Mouse (Mus musculus) testis, postnatal 10 days (tissue): ENCODE measurements at regions not wholly inside any gene's neighbourhood (a gene's known extent, or its start where the extent isn't known, plus 50 kb on each side); places are given as distances from the start of the nearest gene placed in this dataset.

ENCODE experiments used
- DNase-seq: peaks from one replicate; pipeline ENCODE4 v3.0.0; 2021; ENCODE audit warnings: low spot score

GRCm38 (mm10) chr8:93689832-93690471 is 119.8 kb upstream of the Gnao1 start:
- no peak for DNase-seq

GRCm38 (mm10) chr8:93691375-93691774 is 118.4 kb upstream of the Gnao1 start:
- no peak for DNase-seq

- DNase-seq = no peak
Measured at GRCm38 (mm10) chr8:93691826-93692225, 117.9 kb upstream of the Gnao1 start.

GRCm38 (mm10) chr8:93697206-93697605 is 112.6 kb upstream of the Gnao1 start:
- no peak for DNase-seq

- DNase-seq = no peak
Measured at GRCm38 (mm10) chr8:93698508-93698907, 111.3 kb upstream of the Gnao1 start.

DNA sequence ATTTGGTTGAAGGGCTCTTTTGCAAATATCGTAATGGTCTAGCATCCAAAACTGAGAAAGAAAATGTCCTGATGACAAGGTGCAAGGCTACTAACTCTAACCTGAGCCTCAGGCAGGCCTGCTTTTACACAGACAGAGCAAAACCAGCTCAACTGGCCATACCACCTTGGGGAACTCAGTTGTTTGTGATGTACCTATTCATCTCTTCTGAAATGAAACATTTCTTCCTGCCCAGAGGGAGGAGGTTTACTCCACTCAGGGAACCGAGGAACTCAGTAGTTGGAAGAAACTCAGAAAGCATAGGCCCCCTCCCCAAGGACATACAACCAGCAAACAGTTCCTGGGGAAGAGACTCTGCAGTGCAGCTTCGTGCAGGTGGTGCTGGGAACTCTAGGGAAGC is 108.4 kb upstream of the Gnao1 start:
- no peak for DNase-seq

DNA sequence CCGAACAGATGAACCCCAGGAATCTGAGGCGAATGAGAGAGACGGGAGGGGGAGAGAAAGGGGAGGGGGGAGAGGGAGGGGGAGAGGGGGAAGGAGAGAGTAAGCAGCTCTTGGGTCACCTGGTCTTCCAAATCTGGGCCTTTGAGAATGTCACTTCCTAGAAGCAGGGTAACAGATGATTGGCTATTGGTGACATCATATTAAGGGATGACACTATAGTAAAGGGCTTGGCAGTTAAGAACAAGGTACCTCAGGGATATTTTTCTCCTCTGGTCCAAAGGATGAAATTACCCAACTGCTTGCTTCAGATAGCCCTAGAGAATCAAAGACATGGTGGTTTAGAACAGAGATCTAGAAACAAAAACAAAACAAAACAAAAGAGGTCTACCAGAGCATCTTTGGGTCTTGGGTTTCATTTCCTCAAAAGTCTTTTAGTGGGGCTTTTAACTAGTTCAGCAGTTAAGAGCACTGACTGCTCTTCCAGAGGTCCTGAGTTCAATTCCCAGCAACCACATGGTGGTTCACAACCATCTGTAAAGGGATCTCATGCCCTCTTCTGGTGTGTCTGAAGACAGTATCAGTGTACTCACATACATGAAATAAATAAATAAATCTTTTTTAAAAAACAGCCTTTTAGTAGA is 97.6 kb upstream of the Gnao1 start:
- no peak for DNase-seq

GRCm38 (mm10) chr8:93713221-93713620 is 96.5 kb upstream of the Gnao1 start:
- no peak for DNase-seq

DNA sequence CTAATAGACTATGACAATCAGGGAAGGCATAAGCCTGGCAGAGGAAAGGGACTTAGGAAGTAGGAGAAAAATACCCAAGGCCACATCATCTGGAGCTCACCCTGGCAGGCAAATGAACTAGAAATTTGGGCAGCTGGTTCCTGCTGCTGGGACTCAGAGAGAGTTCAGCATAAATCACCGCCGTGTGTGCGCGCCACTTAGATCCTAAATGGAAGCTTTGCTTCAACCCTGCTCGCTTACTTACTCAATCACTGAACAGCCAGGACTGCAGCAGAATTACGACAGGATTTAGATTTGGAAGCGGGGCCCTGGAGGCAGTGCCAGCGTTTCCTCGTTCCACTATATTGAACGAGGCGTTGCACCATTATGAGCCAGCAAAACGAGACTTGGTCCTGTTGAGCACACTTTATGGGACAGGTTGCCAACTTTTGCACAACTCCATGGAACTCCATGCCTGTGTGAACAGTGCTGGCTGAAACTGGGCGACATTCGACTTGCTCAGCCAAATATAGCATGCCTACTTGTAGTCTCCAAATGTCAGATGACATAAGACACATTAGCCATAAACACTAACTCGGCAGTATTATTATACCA is 84.8 kb upstream of the Gnao1 start:
- no peak for DNase-seq

DNA sequence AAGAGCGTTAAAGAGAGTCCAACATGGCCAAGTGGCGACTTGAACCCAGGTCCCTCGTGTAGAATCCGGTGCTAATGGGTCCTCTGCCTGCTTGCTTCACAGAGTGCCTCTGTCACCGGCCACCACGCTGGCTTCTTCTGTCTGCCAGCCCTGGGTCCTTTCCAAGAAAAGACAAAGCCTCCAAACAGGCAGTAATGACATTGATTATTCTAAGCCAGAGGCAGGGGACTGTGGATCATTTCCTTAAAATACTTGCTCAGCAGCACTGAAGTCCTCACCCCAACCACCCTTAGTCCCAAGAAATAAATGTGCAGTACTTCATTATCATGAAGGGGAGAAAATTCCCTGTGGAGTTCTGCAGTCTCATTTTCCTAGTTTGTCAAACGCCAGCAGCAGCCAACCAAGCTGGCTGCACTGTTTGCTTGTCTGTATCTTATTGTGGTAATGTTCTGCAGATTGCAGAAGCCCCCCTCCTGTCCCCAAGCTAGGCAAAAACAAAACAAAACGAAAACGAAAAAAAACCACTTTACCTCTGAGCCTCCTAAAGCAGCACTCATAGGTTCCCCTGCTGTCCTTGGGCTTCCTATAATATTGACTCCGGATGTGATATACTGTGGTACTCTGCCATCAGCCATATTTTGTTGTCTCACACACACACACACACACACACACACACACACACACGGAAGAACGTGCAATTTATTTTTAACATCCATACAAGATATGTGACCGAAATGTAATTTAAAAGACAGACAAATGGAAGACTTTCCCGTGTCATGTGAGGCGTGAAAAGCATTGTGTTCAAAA is 80.4 kb upstream of the Gnao1 start:
- DNase-seq = no peak

GRCm38 (mm10) chr8:93730738-93731700 is 78.7 kb upstream of the Gnao1 start:
- DNase-seq = no peak

GRCm38 (mm10) chr8:93734818-93735217 is 74.9 kb upstream of the Gnao1 start:
- DNase-seq = no peak

DNA sequence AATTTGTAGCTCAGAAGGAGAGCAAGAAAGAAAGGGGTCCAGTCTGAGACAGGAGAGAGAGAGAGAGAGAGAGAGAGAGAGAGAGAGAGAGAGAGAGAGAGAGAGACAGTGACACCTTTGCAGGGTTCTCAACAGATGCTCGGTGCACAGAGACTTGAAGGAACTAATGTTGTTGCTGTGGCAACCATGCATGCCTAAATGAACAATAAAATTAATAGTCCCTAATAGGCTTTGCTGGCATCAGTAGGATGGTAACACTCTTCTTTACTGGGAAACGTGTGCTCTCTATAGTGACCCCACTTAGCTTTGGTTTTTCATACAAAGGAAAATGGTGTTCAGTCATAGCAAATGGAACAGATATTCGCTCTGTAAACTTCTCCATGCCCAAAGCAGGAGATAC is 69.5 kb upstream of the Gnao1 start:
- no peak for DNase-seq

DNA sequence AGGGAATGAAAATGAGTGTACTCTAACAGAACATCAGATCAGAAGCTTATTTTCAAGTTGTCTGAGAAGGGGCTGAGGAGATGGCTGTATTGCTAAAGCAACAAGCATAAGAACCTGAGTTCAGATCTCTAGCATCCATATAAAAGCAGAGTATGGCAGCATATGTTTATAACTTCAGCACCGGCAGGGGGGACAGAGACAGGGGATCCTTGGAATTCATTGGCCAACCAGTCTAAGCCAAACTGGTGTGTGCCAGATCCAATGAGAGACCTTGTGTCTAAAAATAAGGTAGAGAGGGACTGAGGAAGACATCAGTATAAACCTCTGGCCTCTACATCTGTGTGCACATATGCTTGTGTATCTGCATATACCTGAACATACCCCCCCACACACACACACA is 61.0 kb upstream of the Gnao1 start:
- DNase-seq = no peak

- no peak for DNase-seq
Measured at GRCm38 (mm10) chr8:93750921-93751320, 58.8 kb upstream of the Gnao1 start.

DNA sequence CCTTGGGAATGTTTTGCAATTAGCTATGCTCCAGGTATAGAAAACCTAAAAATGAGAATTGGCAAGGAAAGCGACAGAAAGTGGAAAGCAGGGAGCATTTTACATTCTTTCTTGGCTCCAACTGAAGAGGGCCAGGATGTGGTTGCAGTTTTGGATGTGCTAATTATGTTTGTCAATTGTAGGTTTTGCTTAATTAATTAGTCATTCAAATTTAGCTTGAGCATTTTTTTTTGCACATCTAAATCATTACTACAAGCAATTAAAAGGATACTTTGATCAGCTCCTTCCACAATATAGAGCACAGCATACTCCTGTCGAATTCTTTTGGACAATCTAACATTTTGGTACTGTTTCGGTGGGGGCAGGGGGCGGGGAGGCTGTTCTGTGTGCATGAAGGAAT is 53.8 kb upstream of the Gnao1 start:
- DNase-seq = no peak
